ENCODE assay signal across 19 mouse cellular contexts in the genomic region with DNA sequence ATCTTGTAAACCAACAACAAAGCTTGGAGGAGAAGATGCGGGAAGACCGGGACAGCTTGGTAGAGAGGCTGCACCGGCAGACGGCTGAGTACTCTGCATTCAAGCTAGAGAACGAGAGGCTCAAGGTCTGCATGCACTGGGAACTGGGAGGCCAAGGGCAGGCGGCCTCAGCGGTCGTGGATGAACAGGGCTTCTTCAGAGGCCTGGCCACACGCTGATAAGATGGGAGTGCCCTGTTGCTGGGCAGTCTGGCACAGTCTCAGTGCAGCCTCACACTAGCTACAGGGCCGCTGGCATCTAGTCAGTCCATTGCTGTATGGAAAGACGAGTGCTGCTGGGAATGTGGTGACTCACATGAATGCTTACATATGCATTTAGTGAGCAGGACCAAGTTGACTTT. TPM values are rescaled to one million over a fixed set of nuclear protein-coding genes. Genes with fewer than 3 reads are reported as not detected.
A peak's percentile ranks its signal among the peaks of the same experiment; 100 is the strongest.
DNase-seq lines count a peak whose midpoint lies in the region; ATAC-seq and TF ChIP-seq lines count a peak whose summit lies in the region.
"Had no signal": no experiment of that assay in that cellular context is flagged by ENCODE, and none has a peak within 500 bp of the region (broad histone marks: within the 10 kb centered on the region; RNA-seq: fewer than 3 reads in every experiment).

No protein-coding gene starts in this region.

- 94% methylated on average over 11 of the region's 11 CpGs for WGBS in midbrain, embryonic 15.5 days

- H3K9me3 ChIP-seq in erythroblast, embryonic 14.5 days (ENCODE audit: control insufficient read depth, low read length) = no peaks in the 10 kb centered on the region
- H3K9me3 ChIP-seq in midbrain, embryonic 15.5 days = no peaks in the 10 kb centered on the region
- H3K9me3 ChIP-seq: heart, embryonic 10.5 days; hindbrain, embryonic 12.5 days had no signal

- peak overlapping the region; percentile 24 for H3K4me3 ChIP-seq in erythroblast, embryonic 14.5 days (replicated peaks)
- no peak overlapping the region for H3K4me3 ChIP-seq in midbrain, embryonic 15.5 days
- no peak overlapping the region for H3K4me3 ChIP-seq in left cerebral cortex, adult 2 months
- H3K4me3 ChIP-seq: gastrocnemius, adult 2 months; heart, embryonic 10.5 days; hindbrain, embryonic 12.5 days; myocyte had no signal

- H3K27ac ChIP-seq in midbrain, embryonic 15.5 days = no peak overlapping the region
- H3K27ac ChIP-seq in left cerebral cortex, adult 2 months = no peak overlapping the region
- H3K27ac ChIP-seq: gastrocnemius, adult 2 months; heart, embryonic 10.5 days; hindbrain, embryonic 12.5 days had no signal

- no peaks in the 10 kb centered on the region for H3K27me3 ChIP-seq in erythroblast, embryonic 14.5 days (ENCODE audit: control insufficient read depth)
- H3K27me3 ChIP-seq in midbrain, embryonic 15.5 days (replicated peaks) = no peaks in the 10 kb centered on the region
- H3K27me3 ChIP-seq: CH12.LX; hindbrain, embryonic 12.5 days; Patski had no signal

- peaks cover 97% of the 10 kb centered on the region for H3K36me3 ChIP-seq in erythroblast, embryonic 14.5 days (ENCODE audit: control insufficient read depth)
- peaks cover 73% of the 10 kb centered on the region for H3K36me3 ChIP-seq in midbrain, embryonic 15.5 days (replicated peaks)

- no peak for TF ChIP-seq CTCF in left cerebral cortex, adult 2 months (IDR thresholded peaks at IDR 0.05)

- no peak overlapping the region for H3K4me2 ChIP-seq in midbrain, embryonic 15.5 days
- H3K4me2 ChIP-seq: hindbrain, embryonic 12.5 days; midbrain, embryonic 11.5 days had no signal

- DNase-seq in adrenal gland, adult (ENCODE audit: inconsistent age in 2 of 2, low spot score in 1 of 2) = peak; percentile 78 to 86
- DNase-seq in adrenal gland, adult 8-10 months = peak; percentile 69
- DNase-seq in retina, embryonic 14.5 days (ENCODE audit: low spot score) = no peak
- no peak for DNase-seq in left cerebral cortex, adult 2 months (ENCODE audit: extremely low spot score in 1 of 2, low spot score in 2 of 2)
- DNase-seq: cerebellum, adult 11-12 months; gastrocnemius, adult 2 months; kidney, adult 11 months; lung, postnatal 14 days; thymus, postnatal 25 days had no signal

- H3K9ac ChIP-seq in midbrain, embryonic 15.5 days = no peak overlapping the region
- H3K9ac ChIP-seq: hindbrain, embryonic 12.5 days had no signal

- H3K4me1 ChIP-seq in erythroblast, embryonic 14.5 days (ENCODE audit: control insufficient read depth) = peaks cover 34% of the 10 kb centered on the region
- no peaks in the 10 kb centered on the region for H3K4me1 ChIP-seq in midbrain, embryonic 15.5 days
- H3K4me1 ChIP-seq: hindbrain, embryonic 12.5 days had no signal

- intact Hi-C loops in left cerebral cortex, adult 2 months (cut with DNase I) = no loop called here

- peak; percentile 82 for ATAC-seq in megakaryocyte progenitor cell, adult 5-6 weeks (replicated peaks; ENCODE audit: poor library complexity)
- no peak for ATAC-seq in midbrain, embryonic 15.5 days (replicated peaks)
- ATAC-seq: forebrain, embryonic 16.5 days; Patski had no signal

RNA-seq across cellular contexts. Expression of a gene that starts 17.6 kb away (rescaled TPM):
- 10 to 100 TPM; 34.7 to 56.4 (median 43.6) TPM for total RNA-seq in adrenal gland, adult 8-10 months (2022)
- 6.5 and 7.0 TPM in 2 replicates for polyA plus RNA-seq in erythroblast, embryonic 14.5 days (2012)
- 24.7 and 29.2 TPM in 2 replicates for total RNA-seq in megakaryocyte progenitor cell, adult 5-6 weeks (2015)
- 58.0 and 92.2 TPM in 2 replicates for total RNA-seq in megakaryocyte progenitor cell, adult 5-6 weeks (2017)
- polyA plus RNA-seq in midbrain, embryonic 15.5 days (2015; fragmentation: Nextera tagmentation; extraction: Ambion mirVana) = 75.1 and 78.0 TPM in 2 replicates
- total RNA-seq in left cerebral cortex, adult 2 months (2021) = 10 to 100 TPM; 46.5 to 48.1 TPM

RNA-seq across cellular contexts. Expression of a gene that starts 28.6 kb away (rescaled TPM):
- 10 to 100 TPM; 31.2 to 80.8 (median 57.9) TPM for total RNA-seq in adrenal gland, adult 8-10 months (2022)
- 5.7 and 6.0 TPM in 2 replicates for polyA plus RNA-seq in erythroblast, embryonic 14.5 days (2012)
- 34.4 and 47.6 TPM in 2 replicates for total RNA-seq in megakaryocyte progenitor cell, adult 5-6 weeks (2015)
- total RNA-seq in megakaryocyte progenitor cell, adult 5-6 weeks (2017) = 81.5 and 107 TPM in 2 replicates
- 67.3 and 75.9 TPM in 2 replicates for polyA plus RNA-seq in midbrain, embryonic 15.5 days (2015; fragmentation: Nextera tagmentation; extraction: Ambion mirVana)
- total RNA-seq in left cerebral cortex, adult 2 months (2021) = 100 to 1,000 TPM in 1 of 2 experiments, 10 to 100 TPM in 1; 97.9 to 101 TPM

RNA-seq across cellular contexts. Expression of a gene that starts 47.7 kb away (rescaled TPM):
- total RNA-seq in adrenal gland, adult 8-10 months (2022) = 100 to 1,000 TPM; 163 to 298 (median 244) TPM
- 0.01 and 0.04 TPM in 2 replicates for polyA plus RNA-seq in erythroblast, embryonic 14.5 days (2012)
- total RNA-seq in megakaryocyte progenitor cell, adult 5-6 weeks (2015) = 45.3 and 52.5 TPM in 2 replicates
- 90.5 and 106 TPM in 2 replicates for total RNA-seq in megakaryocyte progenitor cell, adult 5-6 weeks (2017)
- polyA plus RNA-seq in midbrain, embryonic 15.5 days (2015; fragmentation: Nextera tagmentation; extraction: Ambion mirVana) = 238 and 239 TPM in 2 replicates
- total RNA-seq in left cerebral cortex, adult 2 months (2021) = 100 to 1,000 TPM; 878 to 928 TPM

RNA-seq across cellular contexts. Expression of a gene that starts 48.7 kb away (rescaled TPM):
- 10 to 100 TPM in 3 of 4 experiments, 1 to 10 TPM in 1; 7.6 to 32.8 (median 18.4) TPM for total RNA-seq in adrenal gland, adult 8-10 months (2022)
- 17.8 and 25.1 TPM in 2 replicates for polyA plus RNA-seq in erythroblast, embryonic 14.5 days (2012)
- 13.0 and 13.9 TPM in 2 replicates for total RNA-seq in megakaryocyte progenitor cell, adult 5-6 weeks (2015)
- total RNA-seq in megakaryocyte progenitor cell, adult 5-6 weeks (2017) = 7.7 and 10.8 TPM in 2 replicates
- 18.1 and 19.0 TPM in 2 replicates for polyA plus RNA-seq in midbrain, embryonic 15.5 days (2015; fragmentation: Nextera tagmentation; extraction: Ambion mirVana)
- 1 to 10 TPM; 5.9 to 8.6 TPM for total RNA-seq in left cerebral cortex, adult 2 months (2021)

Comparison
In these comparisons a context has a peak if more than half of its experiments do, and no peak if none do; other contexts are left out.
1. DNase-seq: peak in adrenal gland, adult (2 of 2) and adrenal gland, adult 8-10 months (single experiment); none in retina, embryonic 14.5 days (single experiment) and left cerebral cortex, adult 2 months (0 of 2).